Mouse (Mus musculus): ENCODE measurements around the gene Gm17455.

DNA sequence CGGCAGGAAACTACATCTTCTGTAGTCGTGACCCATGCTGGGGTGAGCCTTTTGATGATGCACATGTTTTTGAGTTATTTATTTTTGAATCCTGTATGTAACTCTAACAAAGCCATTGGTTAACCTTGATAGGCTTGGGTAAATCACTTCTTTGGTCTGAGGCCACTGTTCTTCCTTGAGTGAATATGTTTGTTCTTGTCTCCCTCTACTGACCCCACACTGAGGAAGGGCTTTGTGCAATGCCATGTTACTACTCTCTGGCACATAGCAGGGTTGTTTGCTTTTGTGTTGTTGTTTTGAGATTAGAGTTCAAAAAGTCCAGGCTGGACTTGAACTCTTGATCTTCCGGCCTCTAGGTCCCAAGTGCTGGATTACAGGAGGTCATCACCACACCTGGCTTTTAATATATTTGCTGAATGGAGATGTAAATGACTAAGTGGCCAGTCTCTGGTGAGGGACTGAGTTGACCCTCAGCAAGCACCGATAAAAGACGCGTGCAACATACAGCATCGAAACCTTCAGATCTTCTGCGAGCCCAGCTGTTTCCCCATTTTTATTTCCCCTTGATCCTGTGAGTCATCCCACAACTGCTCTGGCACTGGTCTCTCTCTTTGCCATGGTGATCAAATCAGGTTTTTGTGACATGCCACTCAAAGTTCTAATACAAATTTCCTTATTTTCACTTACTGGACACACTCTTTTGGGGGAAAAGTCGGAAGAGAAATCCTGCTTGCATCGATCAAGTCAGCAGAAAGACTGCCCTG lies 1.3 kb upstream of the Gm17455 start:
- TF ChIP-seq CTCF (IDR thresholded peaks at IDR 0.05; ENCODE audit: borderline replicate concordance, insufficient read depth, low read depth, low read length) (no peak), POLR2A (IDR thresholded peaks at IDR 0.05; ENCODE audit: borderline replicate concordance, insufficient read depth, low read length) (no peak)
